Mouse (Mus musculus) kidney, embryonic 15.5 days (tissue): Measurements from ENCODE around the gene Fgfr2. TPM values are rescaled to one million over a fixed set of nuclear protein-coding genes. Genes with fewer than 3 reads are reported as not detected.

ENCODE experiments used
- ATAC-seq: fragments of 200-750 bp; cut with Nextera tagmentation; replicated peaks from 2 replicates; pipeline ENCODE4 v1.8.0; 2017; ENCODE audit warnings: moderate TSS enrichment; ENCODE audit not compliant: low FRiP score
- H3K27ac ChIP-seq: fragments of 300-500 bp; sonication (generic); 2 replicates; pipeline ENCODE4 v1.5.1; 2015; ENCODE audit warnings: mild to moderate bottlenecking, inconsistent platforms
- H3K27me3 ChIP-seq: fragments of 300-500 bp; sonication (generic); 2 replicates; pipeline ENCODE4 v1.6.1; 2015; ENCODE audit warnings: inconsistent platforms
- H3K36me3 ChIP-seq: fragments of 300-500 bp; sonication (generic); 2 replicates; pipeline ENCODE4 v1.6.1; 2015; ENCODE audit warnings: inconsistent platforms
- H3K4me1 ChIP-seq: fragments of 300-500 bp; sonication (generic); 2 replicates; pipeline ENCODE4 v1.6.1; 2015; ENCODE audit warnings: inconsistent platforms
- H3K4me2 ChIP-seq: fragments of 300-500 bp; sonication (generic); 2 replicates; pipeline ENCODE4 v1.6.1; 2015; ENCODE audit warnings: moderate library complexity, mild to moderate bottlenecking, inconsistent platforms
- H3K4me3 ChIP-seq: fragments of 300-500 bp; sonication (generic); replicated peaks from 2 replicates; pipeline ENCODE4 v1.5.1; 2015; ENCODE audit warnings: mild to moderate bottlenecking, inconsistent platforms
- H3K9ac ChIP-seq: fragments of 300-500 bp; sonication (generic); 2 replicates; pipeline ENCODE4 v1.6.1; 2015; ENCODE audit warnings: mild to moderate bottlenecking, inconsistent platforms
- H3K9me3 ChIP-seq: fragments of 300-500 bp; sonication (generic); replicated peaks from 2 replicates; pipeline ENCODE4 v1.6.1; 2016; ENCODE audit warnings: inconsistent platforms
- WGBS: fragments of 180-500 bp; shearing (Covaris S2); methylation state at CpG from one replicate; pipeline ENCODE4 v1.1.7; 2015; ENCODE audit warnings: mixed read lengths; 5-methylcytosine and 5-hydroxymethylcytosine counted together
- polyA plus RNA-seq: library from polyadenylated mRNA; unstranded; fragments of >200 nt; fragmentation: Nextera tagmentation; extraction: Ambion mirVana; gene quantifications from 2 replicates; pipeline ENCODE4 v1.2.1, GENCODE M21; 2015

Gene Fgfr2
- polyA plus RNA-seq, 1 experiment from 2014 or later, result 104 TPM

DNA sequence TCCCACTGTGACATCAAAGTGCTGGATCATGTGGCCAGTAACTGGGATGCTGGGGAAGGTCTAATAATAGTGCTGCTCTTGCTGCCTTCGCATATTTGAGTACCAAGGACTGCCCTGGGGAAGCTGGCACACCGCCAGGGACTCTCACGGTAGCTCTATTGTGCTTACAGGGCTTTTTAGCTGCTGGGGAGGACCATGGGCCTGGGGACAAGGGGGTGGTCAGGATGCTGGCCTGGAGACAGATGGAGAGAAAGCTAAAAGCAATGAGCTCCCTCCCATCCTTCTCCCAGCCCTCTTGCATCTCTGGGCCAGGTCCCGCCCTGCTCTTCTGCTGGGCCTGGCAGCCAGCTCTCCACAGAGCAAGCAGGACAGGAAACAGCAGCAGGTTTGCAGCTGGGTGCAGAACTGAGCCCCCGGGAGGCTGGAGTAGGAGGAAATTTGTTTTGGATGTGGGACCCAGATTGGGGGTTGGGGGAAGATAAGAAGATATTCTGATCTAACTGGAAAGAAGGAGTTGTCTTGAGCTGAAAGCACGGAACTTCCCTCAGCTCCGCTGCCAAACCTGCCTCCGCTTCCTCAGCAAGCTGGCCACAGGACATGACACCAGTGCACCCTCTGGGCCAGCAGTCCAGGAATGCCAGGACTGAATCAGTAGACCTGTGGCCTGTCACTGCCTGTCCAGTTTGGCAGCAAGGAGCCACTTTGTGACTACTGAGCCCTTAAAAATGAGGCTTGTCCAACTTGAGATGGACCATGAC, 2803.2 kb downstream of the Fgfr2 start:
- Histone ChIP-seq H3K9me3 (no peaks in the 10 kb centered on the region), H3K9ac (no peak overlapping the region), H3K4me1 (peaks cover 20% of the 10 kb centered on the region), H3K27ac (peak overlapping the region; percentile 66), H3K4me3 (no peak overlapping the region), H3K36me3 (no peaks in the 10 kb centered on the region), H3K4me2 (no peak overlapping the region), H3K27me3 (no peaks in the 10 kb centered on the region)
- 41% methylated on average over 8 of the region's 8 CpGs for WGBS
- peak; percentile 64; the same call in 1 of the 2 replicates for ATAC-seq

- H3K4me1 ChIP-seq, result peaks cover 11% of the 10 kb centered on the region
- H3K4me3 ChIP-seq, result no peak overlapping the region
- ATAC-seq, result no peak
- H3K27me3 ChIP-seq, result no peaks in the 10 kb centered on the region
- no peaks in the 10 kb centered on the region for H3K36me3 ChIP-seq
- no peaks in the 10 kb centered on the region for H3K9me3 ChIP-seq
- no peak overlapping the region for H3K27ac ChIP-seq
- no peak overlapping the region for H3K9ac ChIP-seq
- WGBS, result 58% methylated on average over 3 of the region's 3 CpGs
- H3K4me2 ChIP-seq, result no peak overlapping the region
These were observed 2806.9 kb downstream of the Fgfr2 start for GRCm38 (mm10) chr7:130316294-130316693.

DNA sequence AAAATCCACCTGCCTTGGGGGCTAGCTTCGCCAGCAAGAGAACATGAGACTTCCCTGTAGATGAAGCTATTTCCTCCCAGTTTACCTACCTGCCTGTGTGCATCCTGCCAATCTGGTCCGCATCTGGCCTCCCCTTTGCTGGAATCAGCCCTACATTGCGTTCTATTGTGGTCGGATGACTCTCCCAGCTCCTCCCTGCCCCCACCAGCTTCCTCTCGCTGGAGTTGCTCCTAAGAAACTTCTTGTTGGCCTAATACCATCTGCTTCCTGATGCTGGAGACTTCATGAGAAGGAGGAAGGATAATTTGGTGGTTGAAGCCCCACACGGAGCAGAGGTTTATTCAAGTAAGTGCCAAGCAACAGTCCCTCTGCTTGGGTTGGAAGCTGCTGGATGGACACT, 2807.9 kb downstream of the Fgfr2 start:
- no peaks in the 10 kb centered on the region for H3K9me3 ChIP-seq
- no peak overlapping the region for H3K9ac ChIP-seq
- no peak overlapping the region for H3K27ac ChIP-seq
- H3K4me3 ChIP-seq, result no peak overlapping the region
- no peak for ATAC-seq
- H3K27me3 ChIP-seq, result no peaks in the 10 kb centered on the region
- peaks cover 9% of the 10 kb centered on the region for H3K4me1 ChIP-seq
- 78% methylated on average over 6 of the region's 6 CpGs for WGBS
- no peaks in the 10 kb centered on the region for H3K36me3 ChIP-seq
- H3K4me2 ChIP-seq, result no peak overlapping the region

GRCm38 (mm10) chr7:130314658-130315057, 2808.5 kb downstream of the Fgfr2 start:
- 96% methylated on average over 6 of the region's 6 CpGs for WGBS
- Histone ChIP-seq H3K4me1 (peaks cover 3% of the 10 kb centered on the region), H3K9me3 (no peaks in the 10 kb centered on the region), H3K27ac (no peak overlapping the region), H3K4me2 (no peak overlapping the region), H3K9ac (no peak overlapping the region), H3K27me3 (no peaks in the 10 kb centered on the region), H3K4me3 (no peak overlapping the region), H3K36me3 (no peaks in the 10 kb centered on the region)
- ATAC-seq, result no peak

DNA sequence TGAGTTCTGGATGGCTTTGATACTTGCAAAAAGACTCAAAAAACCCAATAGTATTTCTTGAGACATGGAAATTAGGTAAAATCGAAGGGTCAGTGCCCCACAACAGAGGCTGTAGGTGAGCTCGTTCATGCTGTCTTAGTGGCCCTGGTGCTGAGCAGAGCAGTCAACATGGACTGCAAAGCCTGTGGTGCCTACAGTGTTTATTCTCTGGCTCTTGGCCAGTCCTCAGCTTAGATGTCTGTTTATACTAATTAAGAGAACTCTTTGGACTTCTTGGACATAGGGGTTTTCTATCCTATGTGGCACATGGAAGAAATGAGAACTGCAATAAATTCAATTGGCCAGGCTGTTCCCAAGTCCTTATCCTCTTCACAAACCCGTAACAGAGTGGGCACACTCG, 2811.8 kb downstream of the Fgfr2 start:
- Histone ChIP-seq H3K36me3 (no peaks in the 10 kb centered on the region), H3K27me3 (no peaks in the 10 kb centered on the region), H3K9ac (no peak overlapping the region), H3K27ac (no peak overlapping the region), H3K4me3 (no peak overlapping the region), H3K9me3 (no peaks in the 10 kb centered on the region), H3K4me1 (peaks cover 9% of the 10 kb centered on the region), H3K4me2 (no peak overlapping the region)
- WGBS, result 88% methylated on average over 4 of the region's 4 CpGs
- no peak for ATAC-seq

DNA sequence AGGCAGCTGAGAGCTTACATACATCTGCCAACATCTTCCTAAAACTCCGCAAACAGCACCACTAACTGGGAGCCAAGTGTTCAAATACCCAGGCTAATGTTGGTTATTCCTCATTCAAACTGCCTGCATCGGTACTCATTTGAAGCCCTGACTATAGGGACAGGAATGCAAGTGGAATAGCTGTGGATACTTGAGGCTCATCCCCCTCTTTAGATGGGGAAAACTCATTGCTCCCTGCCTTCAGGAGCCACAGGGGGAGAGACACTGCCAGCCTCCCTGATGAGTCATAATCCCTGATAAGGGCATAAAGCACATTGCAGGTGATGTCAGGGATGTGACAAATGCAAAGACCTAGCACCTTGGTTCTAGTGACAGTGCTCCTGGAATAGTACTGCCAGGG, 2814.0 kb downstream of the Fgfr2 start:
- ATAC-seq, result no peak
- H3K27me3 ChIP-seq, result no peaks in the 10 kb centered on the region
- no peak overlapping the region for H3K4me3 ChIP-seq
- WGBS, result 91% methylated on average over 2 of the region's 2 CpGs
- H3K9me3 ChIP-seq, result no peaks in the 10 kb centered on the region
- no peak overlapping the region for H3K4me2 ChIP-seq
- no peak overlapping the region for H3K9ac ChIP-seq
- H3K36me3 ChIP-seq, result no peaks in the 10 kb centered on the region
- no peak overlapping the region for H3K27ac ChIP-seq
- peaks cover 14% of the 10 kb centered on the region for H3K4me1 ChIP-seq

DNA sequence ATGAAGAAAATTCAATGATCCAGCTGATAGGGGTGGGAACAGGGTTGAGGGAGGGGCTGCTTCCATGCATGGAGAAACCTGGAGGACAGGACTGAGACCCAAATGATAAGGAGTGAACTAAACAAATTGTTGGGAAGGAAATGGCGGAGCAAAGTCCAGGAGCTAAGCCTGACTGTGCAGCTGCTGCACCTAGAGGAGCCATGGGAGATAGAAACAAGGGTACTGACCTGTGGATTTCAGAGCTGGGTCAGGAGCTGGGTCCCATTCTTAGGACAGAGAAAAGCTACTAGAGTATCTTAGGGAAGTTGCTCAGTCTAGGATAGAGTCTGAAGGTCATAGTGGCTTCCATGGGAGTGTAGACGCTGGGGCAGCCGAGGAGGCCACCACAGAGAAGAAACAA, 2816.1 kb downstream of the Fgfr2 start:
- Histone ChIP-seq H3K9ac (no peak overlapping the region), H3K4me3 (no peak overlapping the region), H3K9me3 (no peaks in the 10 kb centered on the region), H3K27ac (0 out of 2 replicates have a peak overlapping the region, but pooled peaks have one; percentile 49), H3K27me3 (no peaks in the 10 kb centered on the region), H3K36me3 (no peaks in the 10 kb centered on the region), H3K4me2 (no peak overlapping the region), H3K4me1 (peaks cover 22% of the 10 kb centered on the region)
- WGBS, result 86% methylated on average over 3 of the region's 3 CpGs
- no peak for ATAC-seq

DNA sequence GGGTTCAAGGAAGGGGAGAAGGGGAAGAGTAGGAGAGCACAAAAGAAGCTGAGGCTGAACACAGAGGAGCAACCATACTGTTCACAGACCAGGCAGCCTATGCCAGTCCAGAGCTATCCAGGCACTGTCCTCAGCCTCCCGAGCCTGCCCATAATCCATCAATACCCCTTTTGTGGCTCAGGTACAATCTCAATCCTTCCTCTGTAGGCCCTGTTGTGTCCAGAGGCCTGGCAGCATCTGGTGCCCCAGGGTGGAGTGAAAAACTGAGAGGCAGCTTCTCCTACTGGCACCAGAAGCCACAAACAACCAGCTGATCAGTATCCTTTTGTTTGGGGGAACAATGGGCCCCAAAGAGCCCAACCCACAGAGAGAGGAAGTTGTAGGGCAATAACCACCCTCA, 2818.5 kb downstream of the Fgfr2 start:
- no peaks in the 10 kb centered on the region for H3K27me3 ChIP-seq

DNA sequence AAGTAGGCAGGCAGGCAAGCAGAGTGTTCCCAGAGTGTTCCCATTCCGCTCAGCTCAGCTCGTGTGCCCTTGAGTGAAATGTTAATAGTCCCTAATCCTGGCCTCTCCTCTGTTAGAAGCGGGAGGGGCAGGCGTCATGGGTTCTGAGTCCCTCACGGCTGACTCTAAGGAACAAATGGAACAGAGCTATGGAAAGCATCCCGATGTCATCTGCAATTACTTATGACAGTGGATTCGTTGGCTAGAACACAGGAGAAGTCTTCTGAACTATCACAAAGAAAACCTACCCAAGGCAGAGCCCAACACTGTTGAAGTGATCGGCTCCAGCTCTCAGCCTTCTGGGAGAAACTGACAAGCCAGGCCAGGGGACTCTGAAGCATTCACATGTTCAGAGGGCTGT, 2819.7 kb downstream of the Fgfr2 start:
- 45% methylated on average over 8 of the region's 8 CpGs for WGBS
- peaks cover 35% of the 10 kb centered on the region for H3K4me1 ChIP-seq
- no peak overlapping the region for H3K4me2 ChIP-seq
- no peaks in the 10 kb centered on the region for H3K9me3 ChIP-seq
- no peak for ATAC-seq
- no peaks in the 10 kb centered on the region for H3K27me3 ChIP-seq
- H3K36me3 ChIP-seq, result no peaks in the 10 kb centered on the region
- H3K27ac ChIP-seq, result no peak overlapping the region
- H3K9ac ChIP-seq, result no peak overlapping the region
- no peak overlapping the region for H3K4me3 ChIP-seq

More for the DNA sequence above, 2818.5 kb downstream of the Fgfr2 start:
- H3K9me3 ChIP-seq, result no peaks in the 10 kb centered on the region
- no peak overlapping the region for H3K27ac ChIP-seq
- no peak for ATAC-seq
- WGBS, result 84% methylated on average over 1 of the region's 1 CpGs
- H3K4me3 ChIP-seq, result no peak overlapping the region
- no peak overlapping the region for H3K4me2 ChIP-seq
- peaks cover 27% of the 10 kb centered on the region for H3K4me1 ChIP-seq
- no peaks in the 10 kb centered on the region for H3K36me3 ChIP-seq
- no peak overlapping the region for H3K9ac ChIP-seq

DNA sequence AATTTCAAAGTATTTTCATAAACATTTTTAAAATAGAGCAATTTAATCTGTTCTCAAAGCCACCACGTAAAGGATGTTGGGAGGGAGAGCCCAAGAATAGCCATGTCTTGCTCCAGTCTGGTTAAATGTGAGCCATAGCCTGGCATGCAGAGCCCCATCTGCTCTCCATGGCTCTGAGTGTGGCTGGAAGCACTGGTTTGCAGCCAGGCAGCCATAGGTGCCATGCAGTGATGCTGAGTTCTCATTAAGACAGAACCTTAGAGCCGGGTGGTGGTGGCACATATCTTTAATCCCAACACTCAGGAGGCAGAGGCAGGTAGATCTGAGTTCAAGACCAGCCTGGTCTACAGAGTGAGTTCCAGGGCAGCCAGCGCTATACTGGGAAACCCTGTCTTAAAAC, 2822.5 kb downstream of the Fgfr2 start:
- Histone ChIP-seq H3K9me3 (no peaks in the 10 kb centered on the region), H3K9ac (no peak overlapping the region), H3K27me3 (no peaks in the 10 kb centered on the region), H3K4me2 (no peak overlapping the region), H3K4me3 (no peak overlapping the region), H3K27ac (no peak overlapping the region), H3K36me3 (no peaks in the 10 kb centered on the region), H3K4me1 (peaks cover 21% of the 10 kb centered on the region)
- WGBS, result 94% methylated on average over 3 of the region's 3 CpGs
- ATAC-seq, result no peak

GRCm38 (mm10) chr7:130298926-130299594, 2824.1 kb downstream of the Fgfr2 start:
- Histone ChIP-seq H3K27ac (no peak overlapping the region; the same call in 1 of the 2 replicates), H3K4me3 (no peak overlapping the region), H3K4me1 (peaks cover 21% of the 10 kb centered on the region), H3K27me3 (no peaks in the 10 kb centered on the region), H3K9me3 (no peaks in the 10 kb centered on the region), H3K9ac (no peak overlapping the region), H3K4me2 (no peak overlapping the region), H3K36me3 (no peaks in the 10 kb centered on the region)
- ATAC-seq, result no peak; the same call in 1 of the 2 replicates
- 59% methylated on average over 3 of the region's 3 CpGs for WGBS

- Histone ChIP-seq H3K4me2 (no peak overlapping the region), H3K4me3 (no peak overlapping the region), H3K27ac (no peak overlapping the region), H3K9ac (no peak overlapping the region), H3K36me3 (no peaks in the 10 kb centered on the region), H3K4me1 (peaks cover 32% of the 10 kb centered on the region), H3K9me3 (no peaks in the 10 kb centered on the region), H3K27me3 (no peaks in the 10 kb centered on the region)
- no peak for ATAC-seq
- WGBS, result 76% methylated on average over 6 of the region's 6 CpGs
These were observed 2832.0 kb downstream of the Fgfr2 start for GRCm38 (mm10) chr7:130291179-130291578.
